Mouse (Mus musculus): ENCODE measurements around the gene Xbp1. TPM values are rescaled to one million over a fixed set of nuclear protein-coding genes. Genes with fewer than 3 reads are reported as not detected.
"Not testable (repeated sequence)": the region's sequence is repeated elsewhere in the genome, so short reads cannot be mapped to it uniquely, and the experiment has no call there.

Xbp1 gene
- polyA plus RNA-seq, 1 experiment: 46.7 TPM

- H3K27me3 ChIP-seq (ENCODE audit: control insufficient read depth, insufficient read depth, low read length, poor library complexity, severe bottlenecking): no peaks in the 10 kb centered on the region
Measured at GRCm38 (mm10) chr11:5541230-5541798, 20.9 kb downstream of the Xbp1 start.

GRCm38 (mm10) chr11:5541799-5542481 is 21.5 kb downstream of the Xbp1 start, which contains the start of gene Ccdc117:
Gene Ccdc117 (minus strand): TSS chr11:5542187.
- peak within 1 kb of the TSS; percentile 97 for H3K9ac ChIP-seq (ENCODE audit: low read depth, poor library complexity, severe bottlenecking)
- no peaks in the 10 kb centered on the region for H3K27me3 ChIP-seq (ENCODE audit: control insufficient read depth, insufficient read depth, low read length, poor library complexity, severe bottlenecking)
- H3K9me3 ChIP-seq (replicated peaks; ENCODE audit: control insufficient read depth, insufficient read depth, low read length, poor library complexity, severe bottlenecking): peaks cover 8% of the 10 kb centered on the region
- H3K4me3 ChIP-seq (ENCODE audit: low read depth, low read length): peak within 1 kb of the TSS; percentile 99
- TF ChIP-seq POLR2A (IDR thresholded peaks at IDR 0.05; ENCODE audit: insufficient read depth, low read length): peak; percentile 41
- TF ChIP-seq CTCF (IDR thresholded peaks at IDR 0.05; ENCODE audit: low read depth, low read length): peak; percentile 43
- TF ChIP-seq EP300 (IDR thresholded peaks at IDR 0.05; ENCODE audit: insufficient read depth, low read depth, low read length): no peak
- H3K36me3 ChIP-seq (ENCODE audit: control insufficient read depth, insufficient read depth, low read length, poor library complexity, severe bottlenecking): peaks cover 29% of the 10 kb centered on the region
- 0 out of 2 replicates have a peak within 1 kb of the TSS, but pooled peaks have one; percentile 1 for H3K27ac ChIP-seq (ENCODE audit: insufficient read depth, low read length)
- no peaks in the 10 kb centered on the region for H3K4me1 ChIP-seq (ENCODE audit: control insufficient read depth, insufficient read depth, low read length)

More at GRCm38 (mm10) chr11:5541230-5541798, 20.9 kb downstream of the Xbp1 start:
- peaks cover 8% of the 10 kb centered on the region for H3K9me3 ChIP-seq (replicated peaks; ENCODE audit: control insufficient read depth, insufficient read depth, low read length, poor library complexity, severe bottlenecking)
- peak overlapping the region; percentile 99 for H3K4me3 ChIP-seq (ENCODE audit: low read depth, low read length)
- peak overlapping the region; percentile 97 for H3K9ac ChIP-seq (ENCODE audit: low read depth, poor library complexity, severe bottlenecking)
- H3K4me1 ChIP-seq (ENCODE audit: control insufficient read depth, insufficient read depth, low read length): no peaks in the 10 kb centered on the region
- no peak for TF ChIP-seq POLR2A (IDR thresholded peaks at IDR 0.05; ENCODE audit: insufficient read depth, low read length)
- TF ChIP-seq EP300 (IDR thresholded peaks at IDR 0.05; ENCODE audit: insufficient read depth, low read depth, low read length): no peak
- TF ChIP-seq CTCF (IDR thresholded peaks at IDR 0.05; ENCODE audit: low read depth, low read length): no peak
- 0 out of 2 replicates have a peak overlapping the region, but pooled peaks have one; percentile 1 for H3K27ac ChIP-seq (ENCODE audit: insufficient read depth, low read length)
- peaks cover 33% of the 10 kb centered on the region for H3K36me3 ChIP-seq (ENCODE audit: control insufficient read depth, insufficient read depth, low read length, poor library complexity, severe bottlenecking)

- peaks cover 8% of the 10 kb centered on the region for H3K9me3 ChIP-seq (replicated peaks; ENCODE audit: control insufficient read depth, insufficient read depth, low read length, poor library complexity, severe bottlenecking)
- H3K27ac ChIP-seq (ENCODE audit: insufficient read depth, low read length): no peak overlapping the region
- H3K9ac ChIP-seq (ENCODE audit: low read depth, poor library complexity, severe bottlenecking): no peak overlapping the region
- H3K4me3 ChIP-seq (ENCODE audit: low read depth, low read length): no peak overlapping the region
- no peaks in the 10 kb centered on the region for H3K4me1 ChIP-seq (ENCODE audit: control insufficient read depth, insufficient read depth, low read length)
- TF ChIP-seq EP300 (IDR thresholded peaks at IDR 0.05; ENCODE audit: insufficient read depth, low read depth, low read length) (no peak), CTCF (IDR thresholded peaks at IDR 0.05; ENCODE audit: low read depth, low read length) (no peak), POLR2A (IDR thresholded peaks at IDR 0.05; ENCODE audit: insufficient read depth, low read length) (no peak)
- no peaks in the 10 kb centered on the region for H3K27me3 ChIP-seq (ENCODE audit: control insufficient read depth, insufficient read depth, low read length, poor library complexity, severe bottlenecking)
- peaks cover 26% of the 10 kb centered on the region for H3K36me3 ChIP-seq (ENCODE audit: control insufficient read depth, insufficient read depth, low read length, poor library complexity, severe bottlenecking)
Measured at GRCm38 (mm10) chr11:5542482-5543185, 22.2 kb downstream of the Xbp1 start.

DNA sequence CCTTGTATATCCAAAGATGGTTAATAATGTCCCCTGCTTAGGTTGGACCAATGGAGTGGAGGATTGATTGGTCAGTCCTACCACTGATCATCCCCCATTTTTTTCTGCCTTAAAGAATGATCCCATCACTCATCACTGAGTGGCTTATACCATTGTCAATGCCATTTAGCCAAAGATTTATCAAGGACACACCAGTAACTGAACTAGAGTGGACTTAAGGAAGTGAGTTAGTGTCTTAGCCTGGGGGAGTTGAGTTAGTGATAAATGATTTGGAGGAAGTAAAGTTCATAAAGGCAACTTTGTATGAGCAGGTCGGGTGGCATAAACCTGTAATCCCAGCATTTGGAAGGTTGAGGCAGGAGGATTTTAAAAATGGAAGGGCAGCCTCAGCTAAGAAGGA is 22.8 kb downstream of the Xbp1 start:
- Histone ChIP-seq H3K4me3 (ENCODE audit: low read depth, low read length) (no peak overlapping the region), H3K4me1 (ENCODE audit: control insufficient read depth, insufficient read depth, low read length) (no peaks in the 10 kb centered on the region), H3K9me3 (replicated peaks; ENCODE audit: control insufficient read depth, insufficient read depth, low read length, poor library complexity, severe bottlenecking) (peaks cover 8% of the 10 kb centered on the region), H3K27me3 (ENCODE audit: control insufficient read depth, insufficient read depth, low read length, poor library complexity, severe bottlenecking) (no peaks in the 10 kb centered on the region), H3K27ac (ENCODE audit: insufficient read depth, low read length) (no peak overlapping the region), H3K9ac (ENCODE audit: low read depth, poor library complexity, severe bottlenecking) (no peak overlapping the region), H3K36me3 (ENCODE audit: control insufficient read depth, insufficient read depth, low read length, poor library complexity, severe bottlenecking) (peaks cover 21% of the 10 kb centered on the region)
- TF ChIP-seq EP300 (IDR thresholded peaks at IDR 0.05; ENCODE audit: insufficient read depth, low read depth, low read length) (no peak), CTCF (IDR thresholded peaks at IDR 0.05; ENCODE audit: low read depth, low read length) (no peak), POLR2A (IDR thresholded peaks at IDR 0.05; ENCODE audit: insufficient read depth, low read length) (no peak)

DNA sequence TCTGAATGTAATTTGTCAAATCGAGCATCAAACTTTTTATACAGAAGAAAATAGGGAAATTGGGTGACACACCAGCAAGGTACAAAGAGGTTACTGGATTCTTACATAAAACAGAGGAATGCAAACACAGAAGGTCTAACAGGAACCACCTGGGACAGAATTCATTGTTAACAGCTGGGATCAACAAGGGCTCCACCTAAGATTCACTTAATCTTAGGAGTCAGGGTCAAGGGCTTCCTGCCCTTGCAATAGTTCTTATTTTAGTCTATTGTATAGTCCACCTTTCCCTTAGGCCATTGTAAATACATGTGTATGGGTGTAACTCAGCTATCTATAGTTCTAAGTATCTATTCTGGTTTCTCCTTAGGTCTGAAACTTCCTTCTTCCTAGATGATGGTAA is 24.2 kb downstream of the Xbp1 start:
- H3K4me3 ChIP-seq (ENCODE audit: low read depth, low read length); H3K27ac ChIP-seq (ENCODE audit: insufficient read depth, low read length); H3K4me1 ChIP-seq (ENCODE audit: control insufficient read depth, insufficient read depth, low read length); H3K36me3 ChIP-seq (ENCODE audit: control insufficient read depth, insufficient read depth, low read length, poor library complexity, severe bottlenecking); H3K9ac ChIP-seq (ENCODE audit: low read depth, poor library complexity, severe bottlenecking); H3K27me3 ChIP-seq (ENCODE audit: control insufficient read depth, insufficient read depth, low read length, poor library complexity, severe bottlenecking): not testable (repeated sequence)
- peaks cover 13% of the 10 kb centered on the region for H3K9me3 ChIP-seq (replicated peaks; ENCODE audit: control insufficient read depth, insufficient read depth, low read length, poor library complexity, severe bottlenecking)

DNA sequence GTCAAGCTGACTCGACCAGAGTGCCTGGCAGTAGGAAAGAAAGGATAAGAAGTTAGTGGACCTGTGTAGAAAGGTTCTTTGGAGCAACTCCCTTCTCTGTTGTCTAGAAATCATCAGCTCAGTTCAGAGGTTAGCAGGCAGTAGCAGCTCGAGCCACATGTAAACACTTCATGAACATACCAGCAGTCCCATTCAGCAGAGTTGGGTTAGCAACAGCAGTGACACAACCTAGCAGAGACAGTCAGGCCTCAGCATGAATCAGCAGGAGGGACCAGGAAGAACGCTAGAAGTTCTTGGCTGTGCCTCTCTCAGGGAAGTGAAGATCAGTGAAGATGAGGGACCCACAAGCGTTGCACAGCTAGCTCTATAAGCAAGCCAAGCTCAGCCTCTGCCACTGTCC is 25.0 kb downstream of the Xbp1 start:
- Histone ChIP-seq H3K9ac (ENCODE audit: low read depth, poor library complexity, severe bottlenecking) (no peak overlapping the region), H3K4me1 (ENCODE audit: control insufficient read depth, insufficient read depth, low read length) (no peaks in the 10 kb centered on the region), H3K4me3 (ENCODE audit: low read depth, low read length) (no peak overlapping the region), H3K27ac (ENCODE audit: insufficient read depth, low read length) (no peak overlapping the region), H3K9me3 (replicated peaks; ENCODE audit: control insufficient read depth, insufficient read depth, low read length, poor library complexity, severe bottlenecking) (peaks cover 13% of the 10 kb centered on the region), H3K27me3 (ENCODE audit: control insufficient read depth, insufficient read depth, low read length, poor library complexity, severe bottlenecking) (no peaks in the 10 kb centered on the region), H3K36me3 (ENCODE audit: control insufficient read depth, insufficient read depth, low read length, poor library complexity, severe bottlenecking) (peaks cover 3% of the 10 kb centered on the region; the same call in 1 of the 2 replicates)
- no peak for TF ChIP-seq POLR2A (IDR thresholded peaks at IDR 0.05; ENCODE audit: insufficient read depth, low read length)
